Mouse (Mus musculus): Measurements from ENCODE around the gene 2310057M21Rik. TPM values are rescaled to one million over a fixed set of nuclear protein-coding genes. Genes with fewer than 3 reads are reported as not detected.

The 2310057M21Rik gene
- polyA plus RNA-seq, 1 experiment from 2014 or later, result 24.2 TPM

- DNase-seq (ENCODE audit: low spot score), result no peak
- Histone ChIP-seq H3K27me3 (ENCODE audit: control insufficient read depth, insufficient read depth, low read length) (no peaks in the 10 kb centered on the region), H3K4me1 (ENCODE audit: control insufficient read depth, insufficient read depth, low read length) (no peaks in the 10 kb centered on the region), H3K4me2 (ENCODE audit: low read depth, low read length) (no peak overlapping the region), H3K9me3 (replicated peaks; ENCODE audit: control insufficient read depth, low read length) (no peaks in the 10 kb centered on the region), H3K4me3 (ENCODE audit: low read depth, low read length) (no peak overlapping the region), H3K9ac (replicated peaks; ENCODE audit: low read length) (no peak overlapping the region), H3K27ac (replicated peaks; ENCODE audit: low read depth, low read length) (no peak overlapping the region), H3K36me3 (replicated peaks; ENCODE audit: control insufficient read depth, insufficient read depth, low read depth, low read length) (peaks cover 3% of the 10 kb centered on the region; the same call in 1 of the 2 replicates)
- no peak for ATAC-seq (replicated peaks; ENCODE audit: insufficient number of reproducible peaks, low FRiP score, low TSS enrichment, low read depth)
- 74% methylated on average over 8 of the region's 8 CpGs for WGBS
Measured at GRCm38 (mm10) chr7:131337502-131338068, 25.0 kb downstream of the 2310057M21Rik start.

GRCm38 (mm10) chr7:131333564-131333963 lies 29.0 kb downstream of the 2310057M21Rik start, which contains the start of gene Fam24a:
TSS of gene Fam24a (plus strand) at chr7:131333864.
- H3K4me2 ChIP-seq (ENCODE audit: low read depth, low read length), result no peak within 1 kb of the TSS
- no peak within 1 kb of the TSS for H3K4me3 ChIP-seq (ENCODE audit: low read depth, low read length)
- H3K9me3 ChIP-seq (replicated peaks; ENCODE audit: control insufficient read depth, low read length), result no peaks in the 10 kb centered on the region
- no peak within 1 kb of the TSS for H3K9ac ChIP-seq (replicated peaks; ENCODE audit: low read length)
- 41% methylated on average over 1 of the region's 1 CpGs for WGBS
- H3K27me3 ChIP-seq (ENCODE audit: control insufficient read depth, insufficient read depth, low read length), result no peaks in the 10 kb centered on the region
- no peaks in the 10 kb centered on the region for H3K36me3 ChIP-seq (replicated peaks; ENCODE audit: control insufficient read depth, insufficient read depth, low read depth, low read length)
- ATAC-seq (replicated peaks; ENCODE audit: insufficient number of reproducible peaks, low FRiP score, low TSS enrichment, low read depth) (no peak), DNase-seq (ENCODE audit: low spot score) (no peak)
- H3K27ac ChIP-seq (replicated peaks; ENCODE audit: low read depth, low read length), result no peak within 1 kb of the TSS
- H3K4me1 ChIP-seq (ENCODE audit: control insufficient read depth, insufficient read depth, low read length), result no peaks in the 10 kb centered on the region

DNA sequence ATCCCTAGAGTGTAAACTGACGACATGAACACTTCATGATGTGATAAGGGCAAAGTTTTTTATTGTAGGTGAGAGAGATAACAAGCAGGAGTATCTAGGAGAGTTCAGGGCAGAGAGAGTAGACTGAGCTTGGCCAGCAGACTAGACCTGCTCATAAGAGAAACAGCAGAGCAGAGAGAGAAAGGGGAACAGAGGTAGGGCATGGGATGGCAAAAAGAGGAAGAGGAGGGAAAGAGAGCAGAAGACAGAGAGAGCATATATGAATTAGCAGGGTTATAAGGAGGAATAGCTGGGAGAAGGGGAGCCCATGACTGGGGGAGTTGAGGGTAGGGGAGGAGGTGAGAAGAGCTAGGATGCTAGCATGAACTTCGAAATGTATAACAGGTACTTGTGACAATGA lies 30.9 kb downstream of the 2310057M21Rik start:
- no peak overlapping the region for H3K9ac ChIP-seq (replicated peaks; ENCODE audit: low read length)
- no peak for ATAC-seq (replicated peaks; ENCODE audit: insufficient number of reproducible peaks, low FRiP score, low TSS enrichment, low read depth)
- H3K4me1 ChIP-seq (ENCODE audit: control insufficient read depth, insufficient read depth, low read length), result no peaks in the 10 kb centered on the region
- no peak overlapping the region for H3K4me3 ChIP-seq (ENCODE audit: low read depth, low read length)
- H3K27me3 ChIP-seq (ENCODE audit: control insufficient read depth, insufficient read depth, low read length), result no peaks in the 10 kb centered on the region
- H3K27ac ChIP-seq (replicated peaks; ENCODE audit: low read depth, low read length), result no peak overlapping the region
- 67% methylated on average over 2 of the region's 2 CpGs for WGBS
- H3K36me3 ChIP-seq (replicated peaks; ENCODE audit: control insufficient read depth, insufficient read depth, low read depth, low read length), result no peaks in the 10 kb centered on the region
- no peak for DNase-seq (ENCODE audit: low spot score)
- no peak overlapping the region for H3K4me2 ChIP-seq (ENCODE audit: low read depth, low read length)
- no peaks in the 10 kb centered on the region for H3K9me3 ChIP-seq (replicated peaks; ENCODE audit: control insufficient read depth, low read length)

DNA sequence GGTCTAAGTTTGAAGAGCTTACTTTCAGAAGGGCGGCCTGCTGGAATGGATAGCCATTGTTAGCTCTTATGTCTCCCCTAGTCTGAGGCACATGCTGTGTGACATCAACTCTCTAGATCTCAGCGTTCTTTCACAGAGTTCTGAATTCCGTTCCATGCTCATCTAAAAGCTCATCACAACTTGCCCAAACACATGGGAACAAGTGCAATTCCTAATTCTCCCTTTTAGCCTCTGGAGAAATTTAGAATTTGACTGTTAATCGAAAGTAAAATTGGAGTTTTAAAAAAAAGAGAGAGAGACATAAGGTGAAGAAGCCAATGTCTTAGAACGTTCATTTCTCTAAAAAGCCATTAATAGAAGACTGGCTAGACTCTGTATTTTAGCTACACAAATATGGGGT lies 33.1 kb downstream of the 2310057M21Rik start, which contains the start of gene Fam24b:
Fam24b (minus strand) TSS at position 101 of the 400 bp plus-strand sequence.
- WGBS, result 92% methylated on average over 5 of the region's 5 CpGs
- H3K36me3 ChIP-seq (replicated peaks; ENCODE audit: control insufficient read depth, insufficient read depth, low read depth, low read length), result no peaks in the 10 kb centered on the region
- no peak within 1 kb of the TSS for H3K4me3 ChIP-seq (ENCODE audit: low read depth, low read length)
- no peak within 1 kb of the TSS for H3K4me2 ChIP-seq (ENCODE audit: low read depth, low read length)
- no peaks in the 10 kb centered on the region for H3K4me1 ChIP-seq (ENCODE audit: control insufficient read depth, insufficient read depth, low read length)
- H3K27me3 ChIP-seq (ENCODE audit: control insufficient read depth, insufficient read depth, low read length), result no peaks in the 10 kb centered on the region
- no peak within 1 kb of the TSS for H3K9ac ChIP-seq (replicated peaks; ENCODE audit: low read length)
- H3K9me3 ChIP-seq (replicated peaks; ENCODE audit: control insufficient read depth, low read length), result no peaks in the 10 kb centered on the region
- DNase-seq (ENCODE audit: low spot score), result no peak
- no peak within 1 kb of the TSS for H3K27ac ChIP-seq (replicated peaks; ENCODE audit: low read depth, low read length)
- ATAC-seq (replicated peaks; ENCODE audit: insufficient number of reproducible peaks, low FRiP score, low TSS enrichment, low read depth), result no peak

GRCm38 (mm10) chr7:131327054-131327453 lies 35.5 kb downstream of the 2310057M21Rik start:
- no peak overlapping the region for H3K4me2 ChIP-seq (ENCODE audit: low read depth, low read length)
- no peak for DNase-seq (ENCODE audit: low spot score)
- H3K27ac ChIP-seq (replicated peaks; ENCODE audit: low read depth, low read length), result no peak overlapping the region
- no peak for ATAC-seq (replicated peaks; ENCODE audit: insufficient number of reproducible peaks, low FRiP score, low TSS enrichment, low read depth)
- H3K27me3 ChIP-seq (ENCODE audit: control insufficient read depth, insufficient read depth, low read length), result no peaks in the 10 kb centered on the region
- H3K4me3 ChIP-seq (ENCODE audit: low read depth, low read length), result no peak overlapping the region
- no peaks in the 10 kb centered on the region for H3K4me1 ChIP-seq (ENCODE audit: control insufficient read depth, insufficient read depth, low read length)
- WGBS, result 87% methylated on average over 5 of the region's 5 CpGs
- H3K9me3 ChIP-seq (replicated peaks; ENCODE audit: control insufficient read depth, low read length), result no peaks in the 10 kb centered on the region
- H3K9ac ChIP-seq (replicated peaks; ENCODE audit: low read length), result no peak overlapping the region
- no peaks in the 10 kb centered on the region for H3K36me3 ChIP-seq (replicated peaks; ENCODE audit: control insufficient read depth, insufficient read depth, low read depth, low read length)

DNA sequence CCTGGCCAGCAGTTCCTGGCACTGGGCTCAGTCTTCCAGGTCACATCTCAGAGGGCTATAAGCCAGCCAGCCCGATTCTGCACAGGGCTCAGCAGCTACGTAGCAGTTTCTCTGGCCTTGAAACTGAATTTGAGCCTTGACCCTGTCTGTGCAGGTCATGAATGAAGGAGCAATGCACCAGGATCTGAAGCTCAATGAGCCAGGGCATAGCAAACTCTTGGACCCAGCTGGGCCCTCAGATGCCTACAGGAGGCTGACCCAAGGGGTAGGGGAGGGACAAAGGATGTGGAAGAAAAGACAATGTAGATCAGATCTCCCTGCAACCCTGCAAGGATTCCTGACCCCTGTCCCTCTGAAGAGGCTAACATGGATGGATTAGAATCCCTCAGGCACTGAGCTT lies 40.4 kb downstream of the 2310057M21Rik start, which contains the start of gene Cuzd1:
Cuzd1 (minus strand) TSS at position 101 of the 400 bp plus-strand sequence.
- DNase-seq (ENCODE audit: low spot score) (no peak), ATAC-seq (replicated peaks; ENCODE audit: insufficient number of reproducible peaks, low FRiP score, low TSS enrichment, low read depth) (no peak)
- H3K27ac ChIP-seq (replicated peaks; ENCODE audit: low read depth, low read length), result no peak within 1 kb of the TSS
- H3K4me3 ChIP-seq (ENCODE audit: low read depth, low read length), result no peak within 1 kb of the TSS
- H3K4me2 ChIP-seq (ENCODE audit: low read depth, low read length), result no peak within 1 kb of the TSS
- H3K36me3 ChIP-seq (replicated peaks; ENCODE audit: control insufficient read depth, insufficient read depth, low read depth, low read length), result no peaks in the 10 kb centered on the region
- 91% methylated on average over 2 of the region's 2 CpGs for WGBS
- H3K4me1 ChIP-seq (ENCODE audit: control insufficient read depth, insufficient read depth, low read length), result no peaks in the 10 kb centered on the region
- H3K9ac ChIP-seq (replicated peaks; ENCODE audit: low read length), result no peak within 1 kb of the TSS
- H3K27me3 ChIP-seq (ENCODE audit: control insufficient read depth, insufficient read depth, low read length), result no peaks in the 10 kb centered on the region
- H3K9me3 ChIP-seq (replicated peaks; ENCODE audit: control insufficient read depth, low read length), result no peaks in the 10 kb centered on the region

DNA sequence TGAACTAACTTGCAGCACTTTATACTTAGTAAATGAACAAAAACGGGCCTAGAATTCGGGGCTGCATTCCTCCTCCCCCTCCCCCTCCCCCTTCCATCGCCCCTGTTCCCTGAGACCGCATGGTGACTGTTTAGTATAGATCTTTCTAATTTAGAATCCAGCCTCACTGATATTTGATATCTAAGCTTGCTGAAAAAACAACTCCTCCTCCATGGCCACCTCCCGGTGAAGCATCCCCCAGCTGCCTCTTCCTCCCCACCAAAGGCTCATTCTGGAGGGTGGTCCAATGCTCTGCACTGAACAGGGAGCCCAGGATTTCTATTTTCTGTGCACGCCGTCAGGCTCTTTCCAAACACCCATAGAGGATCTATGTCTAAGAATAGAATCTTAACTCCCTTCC lies 44.2 kb downstream of the 2310057M21Rik start:
- no peak for ATAC-seq (replicated peaks; ENCODE audit: insufficient number of reproducible peaks, low FRiP score, low TSS enrichment, low read depth)

GRCm38 (mm10) chr7:131317587-131317986 lies 45.0 kb downstream of the 2310057M21Rik start:
- peak; percentile 9 for DNase-seq (ENCODE audit: low spot score)
- Histone ChIP-seq H3K4me1 (ENCODE audit: control insufficient read depth, insufficient read depth, low read length) (no peaks in the 10 kb centered on the region), H3K4me2 (ENCODE audit: low read depth, low read length) (no peak overlapping the region), H3K27me3 (ENCODE audit: control insufficient read depth, insufficient read depth, low read length) (no peaks in the 10 kb centered on the region), H3K4me3 (ENCODE audit: low read depth, low read length) (no peak overlapping the region), H3K27ac (replicated peaks; ENCODE audit: low read depth, low read length) (no peak overlapping the region), H3K9ac (replicated peaks; ENCODE audit: low read length) (no peak overlapping the region), H3K36me3 (replicated peaks; ENCODE audit: control insufficient read depth, insufficient read depth, low read depth, low read length) (no peaks in the 10 kb centered on the region), H3K9me3 (replicated peaks; ENCODE audit: control insufficient read depth, low read length) (no peaks in the 10 kb centered on the region)
- 70% methylated on average over 12 of the region's 12 CpGs for WGBS
- ATAC-seq (replicated peaks; ENCODE audit: insufficient number of reproducible peaks, low FRiP score, low TSS enrichment, low read depth), result no peak

More for the DNA sequence above, 44.2 kb downstream of the 2310057M21Rik start:
- Histone ChIP-seq H3K9ac (replicated peaks; ENCODE audit: low read length) (no peak overlapping the region), H3K9me3 (replicated peaks; ENCODE audit: control insufficient read depth, low read length) (no peaks in the 10 kb centered on the region), H3K4me2 (ENCODE audit: low read depth, low read length) (no peak overlapping the region), H3K27me3 (ENCODE audit: control insufficient read depth, insufficient read depth, low read length) (no peaks in the 10 kb centered on the region), H3K4me3 (ENCODE audit: low read depth, low read length) (no peak overlapping the region), H3K36me3 (replicated peaks; ENCODE audit: control insufficient read depth, insufficient read depth, low read depth, low read length) (no peaks in the 10 kb centered on the region), H3K4me1 (ENCODE audit: control insufficient read depth, insufficient read depth, low read length) (no peaks in the 10 kb centered on the region), H3K27ac (replicated peaks; ENCODE audit: low read depth, low read length) (no peak overlapping the region)
- 70% methylated on average over 6 of the region's 7 CpGs for WGBS
- DNase-seq (ENCODE audit: low spot score), result no peak

All from embryonic facial prominence, embryonic 11.5 days (tissue).